Mouse (Mus musculus): ENCODE data around the gene Taf1a.
A peak's percentile ranks its signal among the peaks of the same experiment; 100 is the strongest.

Gene Taf1a

GRCm38 (mm10) chr1:183414081-183414727, 25.4 kb downstream of the Taf1a start:
- no peak for DNase-seq (ENCODE audit: low spot score in 2 of 2)

DNA sequence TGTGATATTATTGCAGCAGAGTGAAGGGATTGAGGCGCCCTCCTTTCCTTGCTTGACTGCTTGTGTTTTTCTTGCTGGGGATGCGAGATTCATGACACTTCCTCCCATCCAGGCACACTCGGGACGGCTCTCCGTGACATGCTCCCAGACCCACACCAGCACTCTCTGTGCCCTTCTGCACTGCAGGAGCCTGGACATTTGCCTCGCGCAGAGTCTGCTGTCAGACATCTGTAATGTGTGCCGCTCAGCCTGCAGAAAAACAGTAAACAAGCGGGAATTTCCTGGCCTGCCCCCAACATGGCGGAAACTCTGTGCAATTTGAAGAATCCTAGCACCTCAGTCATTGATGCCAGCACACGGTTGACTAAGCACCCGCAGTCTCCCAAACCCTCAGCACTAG, 29.1 kb downstream of the Taf1a start, which contains the start of gene Hhipl2:
TSS of gene Hhipl2 (plus strand) at position 343 of the 400 bp plus-strand sequence.
- no peak for DNase-seq (ENCODE audit: low spot score in 2 of 2)

DNA sequence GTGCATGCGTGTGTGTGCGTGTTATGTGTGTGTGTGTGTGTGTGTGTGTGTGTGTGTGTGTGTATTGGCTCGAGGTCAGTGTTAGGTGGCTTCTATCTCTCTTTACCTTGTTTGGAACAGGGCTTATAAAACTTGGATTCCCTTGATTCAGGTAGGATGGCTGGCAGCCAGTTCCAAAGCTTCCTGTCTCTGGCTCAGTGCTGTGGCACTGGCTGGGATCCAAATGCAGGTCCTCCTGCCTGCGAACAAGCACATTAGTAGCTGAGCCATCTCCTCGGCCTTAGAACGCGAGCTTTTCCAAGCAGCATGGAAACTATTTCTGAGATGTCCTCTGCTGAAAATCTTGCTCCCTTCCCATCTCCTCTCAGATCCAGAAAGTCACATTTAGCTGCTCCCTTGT, 31.0 kb downstream of the Taf1a start:
- DNase-seq (ENCODE audit: low spot score in 2 of 2): no peak

GRCm38 (mm10) chr1:183420296-183420695, 31.5 kb downstream of the Taf1a start:
- no peak for DNase-seq (ENCODE audit: low spot score in 2 of 2)

- no peak for DNase-seq (ENCODE audit: low spot score in 2 of 2)
Measured at GRCm38 (mm10) chr1:183424100-183424499, 35.3 kb downstream of the Taf1a start.

- no peak for DNase-seq (ENCODE audit: low spot score in 2 of 2)
Measured at GRCm38 (mm10) chr1:183434918-183435317, 46.1 kb downstream of the Taf1a start.

DNA sequence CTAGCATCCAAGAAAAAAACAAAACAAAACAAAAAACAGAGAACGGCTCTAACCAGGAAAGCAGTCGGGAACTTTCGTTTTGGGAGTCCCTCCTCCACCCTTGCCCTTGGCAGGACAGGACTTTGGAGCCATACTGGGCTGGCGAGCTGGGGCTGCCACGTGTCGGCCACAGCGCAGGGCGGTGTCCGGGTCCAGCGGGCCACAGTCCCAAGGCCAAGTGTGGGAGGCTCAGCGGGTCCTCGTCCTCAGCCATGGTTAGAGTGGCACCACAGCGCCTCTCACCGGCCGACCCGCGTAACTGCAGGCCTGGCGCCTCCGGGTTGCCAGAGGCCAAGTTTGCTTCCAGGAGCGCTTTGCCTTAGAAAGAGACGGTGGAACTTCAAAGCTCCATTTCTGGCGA, 50.3 kb downstream of the Taf1a start:
- DNase-seq (ENCODE audit: low spot score in 2 of 2): peak; percentile 47 to 50

DNA sequence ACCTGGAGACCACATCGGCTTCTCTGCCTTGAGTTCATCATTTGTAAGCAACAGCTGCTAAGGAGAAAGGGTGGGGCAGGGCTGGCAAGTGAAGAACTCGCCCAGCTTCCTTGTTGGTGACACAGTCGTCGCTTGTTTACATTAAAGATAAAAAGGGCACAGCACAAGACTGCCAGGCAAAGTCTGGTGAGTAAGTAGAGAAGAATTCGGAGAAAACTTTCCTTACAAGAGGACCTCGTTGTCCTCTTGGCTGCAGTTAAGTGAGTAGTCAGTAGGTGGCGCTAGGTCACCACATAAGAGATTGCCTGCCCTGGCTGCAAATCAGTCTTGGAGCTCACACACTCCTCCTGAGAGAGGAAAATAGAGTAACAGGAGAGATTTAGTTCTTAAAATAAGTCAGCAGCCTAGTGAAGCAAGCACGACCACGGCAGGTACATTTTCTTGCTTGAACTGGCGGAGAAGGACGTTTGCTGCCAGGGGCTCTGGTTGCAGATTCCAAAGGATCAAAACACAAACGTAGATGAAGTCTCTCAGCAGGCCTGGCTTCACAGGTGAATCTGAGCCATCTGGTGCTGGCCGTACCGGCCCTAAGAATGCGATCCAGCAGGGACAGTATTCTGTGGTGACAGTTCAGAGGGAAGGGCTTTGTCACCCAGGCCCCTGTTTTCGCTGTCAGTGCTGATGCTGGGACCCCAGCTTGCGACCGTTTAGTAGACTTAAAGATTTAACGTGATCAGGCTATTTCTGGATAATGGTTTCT, 53.4 kb downstream of the Taf1a start:
- DNase-seq (ENCODE audit: low spot score in 2 of 2): peak; percentile 77 to 83

GRCm38 (mm10) chr1:183453066-183453465, 64.3 kb downstream of the Taf1a start:
- no peak for DNase-seq (ENCODE audit: low spot score in 2 of 2)

Measured in frontal cortex, postnatal 25 days (tissue).